Mouse (Mus musculus): ENCODE measurements around the gene Urb1.
"Not testable (repeated sequence)": the region's sequence is repeated elsewhere in the genome, so short reads cannot be mapped to it uniquely, and the experiment has no call there.

The Urb1 gene

DNA sequence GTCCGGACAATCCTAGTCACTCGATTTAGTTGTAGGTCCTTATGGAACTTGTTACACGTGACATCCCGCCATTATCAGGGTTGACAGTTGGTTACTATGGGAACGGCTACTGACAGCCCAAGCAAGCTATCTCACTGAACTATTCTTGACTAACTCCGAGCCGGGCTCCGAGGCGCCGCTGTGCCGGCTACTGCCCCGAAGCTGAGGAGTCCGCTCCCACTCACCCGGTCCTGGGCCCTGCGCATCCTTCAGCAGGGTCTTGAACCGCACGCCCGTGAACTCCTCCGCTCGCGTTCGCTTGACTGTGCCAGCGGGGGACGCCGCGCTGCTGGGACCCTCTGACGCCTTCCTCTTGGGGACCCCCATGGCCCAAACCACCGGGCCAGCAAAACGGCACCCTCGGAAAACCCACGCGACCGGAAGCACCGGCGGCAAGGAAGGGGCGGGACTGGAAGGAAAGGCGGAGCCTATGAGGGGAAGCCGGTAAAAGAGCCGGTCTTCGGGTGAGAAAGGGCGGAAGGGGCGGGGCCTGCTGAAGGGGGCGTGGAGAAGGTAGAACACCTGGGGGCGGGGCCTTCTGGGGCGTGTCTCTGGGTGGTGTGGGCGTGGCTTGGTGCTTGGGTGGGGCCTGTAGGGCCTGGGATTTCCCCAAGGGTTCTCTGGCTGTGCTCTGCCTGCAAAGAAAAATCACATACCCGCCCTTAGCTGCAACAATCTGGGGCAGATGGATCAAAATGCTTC lies at the start of gene Urb1:
Urb1 (minus strand) TSS at position 439 of the 741 bp plus-strand sequence.
- peak; percentile 93 for DNase-seq (ENCODE audit: low spot score)

- no peak for DNase-seq (ENCODE audit: low spot score)
These were observed 48.0 kb upstream of the Urb1 start for GRCm38 (mm10) chr16:90858206-90858605.

- DNase-seq (ENCODE audit: low spot score) = no peak
These were observed 46.5 kb upstream of the Urb1 start for GRCm38 (mm10) chr16:90856552-90857200.

DNA sequence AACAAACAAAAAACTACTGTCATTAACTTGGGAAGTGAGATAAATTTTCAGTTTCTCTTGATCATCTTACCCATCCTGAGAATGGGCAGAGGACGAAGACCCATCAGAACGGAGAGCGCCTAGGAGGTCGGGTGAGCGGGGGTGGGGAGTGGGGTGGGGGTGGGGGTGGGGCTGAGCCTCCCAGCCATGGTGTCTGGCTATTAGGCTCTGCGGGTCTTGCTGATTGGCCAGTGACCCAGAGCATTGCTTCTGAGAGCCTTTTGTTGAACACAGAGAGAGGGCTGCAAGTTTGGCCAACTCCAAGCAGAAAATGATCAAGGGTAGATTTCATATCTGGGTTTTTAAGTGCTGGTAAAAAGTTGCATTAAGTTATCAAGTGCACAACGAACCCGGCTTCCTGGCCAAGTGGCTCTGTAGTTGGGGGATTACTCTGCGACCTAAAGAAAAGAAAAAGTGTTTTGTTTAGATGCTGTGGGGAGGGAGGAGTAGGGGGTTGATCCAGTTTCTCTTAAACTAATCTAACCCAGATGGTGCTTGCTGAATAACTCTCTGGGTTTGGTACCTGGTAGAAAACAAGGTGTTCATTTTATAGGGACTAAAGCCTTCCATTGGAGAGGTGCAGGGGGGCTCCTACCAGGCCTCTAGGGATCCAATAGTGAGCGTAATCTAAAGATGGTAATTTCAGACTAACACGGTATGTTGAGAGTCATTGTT lies 41.6 kb upstream of the Urb1 start:
- DNase-seq (ENCODE audit: low spot score) = no peak

GRCm38 (mm10) chr16:90850881-90851280 lies 40.7 kb upstream of the Urb1 start:
- no peak for DNase-seq (ENCODE audit: low spot score)

- DNase-seq (ENCODE audit: low spot score) = no peak
These were observed 39.0 kb upstream of the Urb1 start for GRCm38 (mm10) chr16:90849262-90849661.

DNA sequence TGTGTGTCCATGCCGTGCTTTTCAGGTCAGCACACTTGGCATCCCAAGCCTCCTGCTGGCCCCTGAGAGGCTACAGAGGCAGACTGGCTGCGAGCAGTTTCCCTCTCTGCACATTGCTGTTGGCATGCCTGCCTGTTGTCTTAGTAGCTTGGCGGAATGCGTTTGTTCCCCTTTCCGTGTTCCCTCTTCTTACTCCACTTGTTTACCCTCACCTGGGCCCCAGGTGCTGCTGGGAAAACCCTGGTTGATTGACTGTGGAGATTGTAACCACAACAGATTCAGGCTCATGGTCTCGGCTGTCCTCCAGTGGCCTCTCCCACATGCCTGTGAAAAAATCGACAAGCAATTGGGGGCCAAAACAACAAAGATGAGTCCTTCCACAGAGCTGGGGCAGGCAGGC lies 38.5 kb upstream of the Urb1 start:
- no peak for DNase-seq (ENCODE audit: low spot score)

DNA sequence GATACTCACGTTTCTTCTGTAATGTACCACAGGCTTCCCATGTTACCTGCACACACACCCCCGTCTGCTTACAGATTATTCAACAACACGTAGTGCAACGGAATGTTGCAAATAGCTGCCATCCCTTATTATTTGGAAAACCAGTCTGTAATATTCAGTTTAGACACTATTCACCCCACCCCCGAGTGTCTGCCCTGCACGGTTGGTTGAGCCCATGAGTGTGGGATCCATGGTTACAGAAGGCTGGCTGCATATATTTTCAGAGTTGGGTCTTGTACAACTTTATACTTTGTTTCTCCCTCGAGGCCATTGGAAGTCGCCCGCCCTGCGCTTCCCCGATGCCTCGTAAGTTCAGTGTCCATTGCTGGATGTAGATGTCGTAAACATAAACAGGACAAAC lies 35.4 kb upstream of the Urb1 start:
- no peak for DNase-seq (ENCODE audit: low spot score)

DNA sequence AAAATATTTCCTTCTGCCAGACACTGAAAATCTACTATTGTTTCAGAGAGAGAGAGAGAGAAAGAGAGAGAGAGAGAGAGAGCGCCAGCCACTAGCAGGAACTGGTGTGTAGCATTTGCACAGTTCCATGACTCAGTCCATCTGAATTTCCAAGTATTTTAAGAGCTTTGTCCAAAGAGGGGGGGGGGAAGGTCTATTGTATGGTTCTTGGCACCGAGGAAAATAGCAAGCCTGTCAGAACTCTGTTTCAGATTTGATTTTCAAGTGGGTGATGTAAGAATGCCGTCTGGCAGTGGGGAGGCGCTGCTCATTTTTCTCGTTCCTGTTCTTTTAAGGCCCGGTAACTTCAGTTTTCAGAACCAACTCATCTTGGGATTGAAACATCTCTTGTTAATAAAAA lies 34.8 kb upstream of the Urb1 start:
- DNase-seq (ENCODE audit: low spot score) = no peak

DNA sequence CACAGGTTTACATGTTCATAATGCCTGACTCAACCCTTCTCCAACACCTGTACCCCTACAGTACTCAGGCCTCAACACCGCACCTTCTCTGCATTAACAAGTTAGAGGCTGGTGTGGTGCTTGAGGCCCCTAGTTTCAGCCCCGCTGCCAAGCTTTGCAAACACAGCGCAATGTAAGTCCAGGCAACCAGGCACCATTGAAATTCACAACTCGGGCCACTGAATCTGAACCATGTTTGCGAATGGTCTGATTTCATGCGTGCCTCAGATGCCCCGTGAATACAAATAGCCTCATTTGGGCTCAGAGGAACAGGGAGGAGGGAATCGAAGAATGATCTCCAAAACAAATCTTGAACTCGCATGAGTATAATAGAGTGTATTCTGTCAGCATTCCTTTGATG lies 32.0 kb upstream of the Urb1 start:
- DNase-seq (ENCODE audit: low spot score) = no peak

GRCm38 (mm10) chr16:90837431-90837830 lies 27.2 kb upstream of the Urb1 start:
- DNase-seq (ENCODE audit: low spot score) = no peak

GRCm38 (mm10) chr16:90833041-90833791 lies 23.0 kb upstream of the Urb1 start:
- DNase-seq (ENCODE audit: low spot score) = no peak

DNA sequence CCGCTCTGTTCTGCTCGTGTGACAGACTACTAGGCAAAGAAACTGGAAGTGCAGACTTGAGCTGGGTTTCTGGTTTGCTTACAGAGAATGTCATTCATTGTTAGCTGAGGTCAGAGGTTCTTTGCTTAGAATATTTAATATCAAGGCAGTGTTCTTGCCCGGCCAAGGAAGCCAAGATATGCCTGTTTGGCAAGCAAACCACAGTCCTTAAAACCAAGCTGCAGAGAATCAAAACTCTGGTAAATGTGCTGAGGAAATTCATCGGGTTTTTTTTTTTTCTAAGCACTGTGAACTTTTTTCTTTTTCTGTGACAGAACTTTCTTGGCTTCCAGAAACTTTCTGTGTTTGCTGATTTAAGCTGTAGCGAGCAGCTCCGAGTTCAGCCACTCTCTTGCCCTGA lies 22.3 kb upstream of the Urb1 start:
- no peak for DNase-seq (ENCODE audit: low spot score)

DNA sequence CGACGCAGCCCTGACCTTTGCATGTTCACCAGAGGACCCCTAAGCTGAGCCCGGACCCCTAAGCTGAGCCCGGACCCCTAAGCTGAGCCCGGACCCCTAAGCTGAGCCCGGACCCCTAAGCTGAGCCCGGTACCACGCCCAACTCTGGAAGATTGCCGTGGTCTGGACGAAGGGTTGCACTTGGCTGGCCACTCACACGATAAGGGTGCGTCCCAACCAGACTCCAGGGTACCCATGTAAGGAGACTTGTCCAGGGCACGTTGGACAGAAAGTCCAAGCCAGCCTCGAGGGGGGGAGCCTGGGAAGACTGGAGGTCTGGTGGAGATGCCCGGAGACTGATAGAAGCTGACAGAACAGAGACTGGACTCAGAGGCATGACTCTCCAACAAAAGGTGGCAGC lies 21.5 kb upstream of the Urb1 start:
- DNase-seq (ENCODE audit: low spot score) = no peak

- peak; percentile 55 for DNase-seq (ENCODE audit: low spot score)
These were observed 20.6 kb upstream of the Urb1 start for GRCm38 (mm10) chr16:90830686-90831439.

DNA sequence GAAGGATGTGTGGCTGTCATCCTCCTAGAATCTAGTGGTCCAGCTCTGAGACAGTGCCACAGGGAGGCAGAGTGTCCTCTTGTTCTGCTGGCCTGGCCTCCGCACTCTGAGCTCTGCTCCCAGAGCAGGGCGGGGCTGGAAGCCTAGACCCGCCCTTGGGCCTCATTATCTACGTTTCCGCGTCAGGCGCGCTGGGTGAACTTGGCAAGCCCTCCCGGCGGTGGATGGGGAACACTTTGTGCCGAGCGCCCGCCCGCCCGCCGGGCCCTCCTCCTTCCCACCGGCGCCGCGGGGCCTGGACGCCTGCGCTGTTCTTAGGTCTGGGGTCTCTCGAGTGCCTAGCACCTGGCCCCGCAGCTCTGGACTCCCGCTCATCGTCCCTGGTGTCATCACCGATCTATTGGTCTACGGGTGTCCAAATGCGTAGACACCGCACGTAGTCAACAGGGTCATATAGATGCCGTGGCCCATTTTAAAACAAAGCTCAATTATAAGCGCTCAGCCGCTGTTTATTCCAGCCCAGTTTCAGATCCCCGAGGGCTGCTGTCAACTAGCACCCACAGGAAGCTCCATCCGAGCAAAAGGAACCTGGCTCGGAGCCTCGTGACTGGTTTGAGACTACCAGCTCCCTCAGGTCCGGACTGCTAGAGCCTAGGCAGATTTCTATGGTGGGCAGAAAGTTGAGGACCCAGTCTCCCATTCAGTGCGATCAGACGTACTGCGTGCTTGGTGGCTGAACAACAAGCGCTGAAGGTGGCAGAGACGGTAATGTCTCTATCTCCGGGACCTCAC lies 19.9 kb upstream of the Urb1 start:
- DNase-seq (ENCODE audit: low spot score) = peak; percentile 67

DNA sequence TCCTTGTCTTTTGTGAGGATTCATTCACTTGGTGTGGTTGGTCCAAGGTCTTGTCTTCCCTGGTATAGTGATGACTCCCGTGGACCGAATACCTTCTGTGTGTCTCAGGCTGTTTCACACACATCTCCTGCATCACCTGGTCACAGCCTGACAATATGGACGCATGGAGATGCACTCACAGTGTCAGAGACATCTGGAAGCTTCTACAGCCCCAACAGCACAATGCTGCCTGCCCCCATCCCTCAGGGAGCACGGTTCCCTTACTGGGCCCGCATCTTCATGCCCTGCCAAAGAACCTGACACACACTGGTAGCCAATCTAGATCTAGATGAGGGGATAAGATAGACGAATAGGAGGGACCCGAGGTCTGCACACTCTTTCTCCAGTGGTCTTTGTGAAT lies 18.9 kb upstream of the Urb1 start:
- DNase-seq (ENCODE audit: low spot score) = no peak

GRCm38 (mm10) chr16:90827498-90827897 lies 17.3 kb upstream of the Urb1 start:
- DNase-seq (ENCODE audit: low spot score) = no peak

- DNase-seq (ENCODE audit: low spot score) = no peak
These were observed 16.2 kb upstream of the Urb1 start, which contains the start of gene Eva1c for GRCm38 (mm10) chr16:90826457-90826856. Gene Eva1c, plus strand, starts transcription at chr16:90826719.

- DNase-seq (ENCODE audit: low spot score) = no peak
These were observed 15.8 kb upstream of the Urb1 start for GRCm38 (mm10) chr16:90826041-90826440.

- DNase-seq (ENCODE audit: low spot score) = not testable (repeated sequence)
These were observed 13.8 kb upstream of the Urb1 start for GRCm38 (mm10) chr16:90823986-90824385.

Data from ovary, postnatal 10 days (tissue).